Mouse (Mus musculus) spleen, adult 2 months (tissue): ENCODE results near the gene E130311K13Rik.

Experiments used
- CTCF ChIP-seq: fragments of 200-500 bp; IDR thresholded peaks from 2 replicates; pipeline ENCODE4 v1.5.1; 2011; ENCODE audit warnings: mild to moderate bottlenecking, inconsistent platforms; ENCODE audit not compliant: insufficient read depth, insufficient read length, insufficient replicate concordance; ENCODE audit errors: extremely low read depth
- POLR2A ChIP-seq: fragments of 200-500 bp; IDR thresholded peaks from 2 replicates; pipeline ENCODE4 v1.6.1; 2011; ENCODE audit warnings: low read depth, low read length, inconsistent platforms

DNA sequence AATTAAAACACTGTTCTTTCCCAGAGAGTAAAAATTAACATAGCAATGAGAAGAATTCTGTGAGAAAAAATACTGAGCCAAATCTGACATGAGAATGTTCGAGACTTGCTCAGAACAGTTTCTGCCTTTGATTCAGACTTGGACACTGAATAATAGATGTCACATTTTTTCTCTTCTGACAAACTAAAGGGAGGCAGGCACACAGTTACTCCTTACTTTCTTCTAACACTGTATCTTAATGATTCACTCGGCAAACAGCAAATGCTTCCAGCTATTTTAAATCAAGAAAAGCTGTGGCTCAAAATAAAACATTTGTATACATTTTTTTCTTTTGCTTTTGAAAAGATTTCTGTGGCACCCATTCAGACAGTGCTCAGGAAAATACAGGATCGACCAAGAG, 37.1 kb downstream of the E130311K13Rik start:
- no peak for TF ChIP-seq POLR2A
- TF ChIP-seq CTCF, result no peak
